Mouse (Mus musculus): ENCODE measurements around the gene Vwa8.
"Not testable (repeated sequence)": the region's sequence is repeated elsewhere in the genome, so short reads cannot be mapped to it uniquely, and the experiment has no call there.

The Vwa8 gene

GRCm38 (mm10) chr14:78885915-78886534 is 37.2 kb downstream of the Vwa8 start:
- no peak for DNase-seq (ENCODE audit: low read depth)

GRCm38 (mm10) chr14:78886566-78887234 is 37.8 kb downstream of the Vwa8 start:
- DNase-seq (ENCODE audit: low read depth), result peak; percentile 6

GRCm38 (mm10) chr14:78887494-78887893 is 38.6 kb downstream of the Vwa8 start:
- DNase-seq (ENCODE audit: low read depth), result not testable (repeated sequence)

- DNase-seq (ENCODE audit: low read depth), result no peak
These were observed 46.6 kb downstream of the Vwa8 start for GRCm38 (mm10) chr14:78895496-78895895.

GRCm38 (mm10) chr14:78896252-78896651 is 47.4 kb downstream of the Vwa8 start:
- peak; percentile 0 for DNase-seq (ENCODE audit: low read depth)

GRCm38 (mm10) chr14:78900770-78901169 is 51.9 kb downstream of the Vwa8 start:
- DNase-seq (ENCODE audit: low read depth), result peak; percentile 52

- DNase-seq (ENCODE audit: low read depth), result no peak
These were observed 59.5 kb downstream of the Vwa8 start for GRCm38 (mm10) chr14:78908205-78908863.

GRCm38 (mm10) chr14:78912076-78912475 is 63.2 kb downstream of the Vwa8 start:
- no peak for DNase-seq (ENCODE audit: low read depth)

GRCm38 (mm10) chr14:78914180-78914579 is 65.3 kb downstream of the Vwa8 start:
- DNase-seq (ENCODE audit: low read depth), result no peak

- DNase-seq (ENCODE audit: low read depth), result no peak
These were observed 67.8 kb downstream of the Vwa8 start for GRCm38 (mm10) chr14:78916691-78917090.

GRCm38 (mm10) chr14:78921219-78921618 is 72.4 kb downstream of the Vwa8 start:
- DNase-seq (ENCODE audit: low read depth), result peak; percentile 42

GRCm38 (mm10) chr14:78923631-78924030 is 74.8 kb downstream of the Vwa8 start:
- DNase-seq (ENCODE audit: low read depth), result no peak

GRCm38 (mm10) chr14:78924755-78925537 is 76.1 kb downstream of the Vwa8 start:
- DNase-seq (ENCODE audit: low read depth), result no peak

GRCm38 (mm10) chr14:78932094-78932493 is 83.2 kb downstream of the Vwa8 start:
- DNase-seq (ENCODE audit: low read depth), result no peak

GRCm38 (mm10) chr14:78933399-78933798 is 84.5 kb downstream of the Vwa8 start:
- no peak for DNase-seq (ENCODE audit: low read depth)

GRCm38 (mm10) chr14:78934596-78934995 is 85.7 kb downstream of the Vwa8 start:
- DNase-seq (ENCODE audit: low read depth), result no peak

- peak; percentile 61 for DNase-seq (ENCODE audit: low read depth)
These were observed 86.9 kb downstream of the Vwa8 start for GRCm38 (mm10) chr14:78935796-78936195.

- peak; percentile 9 for DNase-seq (ENCODE audit: low read depth)
These were observed 93.1 kb downstream of the Vwa8 start for GRCm38 (mm10) chr14:78941741-78942475.

- no peak for DNase-seq (ENCODE audit: low read depth)
These were observed 106.9 kb downstream of the Vwa8 start for GRCm38 (mm10) chr14:78955745-78956144.

- DNase-seq (ENCODE audit: low read depth), result no peak
These were observed 121.8 kb downstream of the Vwa8 start for GRCm38 (mm10) chr14:78970621-78971020.

GRCm38 (mm10) chr14:78972424-78972823 is 123.6 kb downstream of the Vwa8 start:
- DNase-seq (ENCODE audit: low read depth), result no peak

GRCm38 (mm10) chr14:78983104-78983503 is 134.3 kb downstream of the Vwa8 start:
- no peak for DNase-seq (ENCODE audit: low read depth)
